Mouse (Mus musculus) right cerebral cortex, adult 2 months (tissue): ENCODE results near the gene Hist1h2bn.

Experiments
- DNase-seq, 2 experiments: peaks; one replicate each; pipeline ENCODE4 v3.0.0; 2021 to 2022; ENCODE audit warnings: low spot score in 2 of 2

Gene Hist1h2bn

DNA sequence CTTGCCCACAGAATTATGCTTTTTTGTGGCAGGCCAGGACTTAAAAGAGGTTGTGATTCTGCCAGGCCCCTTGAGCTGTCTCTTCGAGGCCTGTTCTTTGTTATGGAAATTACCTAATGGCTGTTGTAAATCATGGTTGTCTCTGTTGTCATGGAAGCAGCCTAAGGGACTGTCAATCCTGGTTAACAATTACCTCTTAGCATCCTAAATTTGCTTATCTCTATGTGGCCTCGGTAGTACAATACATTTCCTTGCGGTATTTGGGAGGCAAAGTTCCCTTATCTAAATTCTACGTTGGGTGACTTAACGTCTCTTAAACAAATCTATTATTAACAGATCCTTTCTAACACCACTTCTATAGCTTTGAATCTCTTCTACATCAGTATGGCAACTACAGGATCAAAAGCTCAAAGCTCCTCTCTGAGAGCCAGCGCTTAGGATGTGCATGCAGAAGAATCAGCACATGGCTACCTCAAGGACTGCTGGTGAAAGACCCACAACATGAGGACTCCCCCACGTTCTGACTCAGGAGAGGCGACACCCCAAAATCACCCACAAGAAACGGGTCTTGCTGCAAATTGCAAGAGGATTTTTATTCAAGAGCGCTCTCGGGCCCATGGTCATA is 25.9 kb upstream of the Hist1h2bn start:
- no peak for DNase-seq

GRCm38 (mm10) chr13:21729544-21729943 is 24.4 kb upstream of the Hist1h2bn start:
- no peak for DNase-seq

DNA sequence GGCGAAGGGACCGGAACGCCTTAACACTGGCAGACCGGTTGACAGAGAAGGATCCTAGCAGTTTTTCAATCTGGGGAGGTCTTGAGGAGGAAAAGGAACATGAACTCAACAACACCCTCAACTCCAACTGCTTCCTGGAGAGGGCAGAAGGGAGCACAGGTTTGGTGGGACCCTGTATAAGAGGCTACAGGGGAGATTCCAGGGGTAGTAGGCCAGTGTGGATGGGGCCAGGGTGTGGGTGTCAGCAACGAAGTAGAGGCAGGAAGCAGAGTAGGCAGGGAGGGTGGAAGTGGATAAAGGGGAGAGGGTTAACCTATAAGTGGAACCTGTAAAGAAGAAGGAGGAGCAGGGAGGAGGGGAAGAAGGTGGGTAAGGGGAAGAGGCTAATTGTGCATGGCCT is 20.5 kb upstream of the Hist1h2bn start:
- no peak for DNase-seq

DNA sequence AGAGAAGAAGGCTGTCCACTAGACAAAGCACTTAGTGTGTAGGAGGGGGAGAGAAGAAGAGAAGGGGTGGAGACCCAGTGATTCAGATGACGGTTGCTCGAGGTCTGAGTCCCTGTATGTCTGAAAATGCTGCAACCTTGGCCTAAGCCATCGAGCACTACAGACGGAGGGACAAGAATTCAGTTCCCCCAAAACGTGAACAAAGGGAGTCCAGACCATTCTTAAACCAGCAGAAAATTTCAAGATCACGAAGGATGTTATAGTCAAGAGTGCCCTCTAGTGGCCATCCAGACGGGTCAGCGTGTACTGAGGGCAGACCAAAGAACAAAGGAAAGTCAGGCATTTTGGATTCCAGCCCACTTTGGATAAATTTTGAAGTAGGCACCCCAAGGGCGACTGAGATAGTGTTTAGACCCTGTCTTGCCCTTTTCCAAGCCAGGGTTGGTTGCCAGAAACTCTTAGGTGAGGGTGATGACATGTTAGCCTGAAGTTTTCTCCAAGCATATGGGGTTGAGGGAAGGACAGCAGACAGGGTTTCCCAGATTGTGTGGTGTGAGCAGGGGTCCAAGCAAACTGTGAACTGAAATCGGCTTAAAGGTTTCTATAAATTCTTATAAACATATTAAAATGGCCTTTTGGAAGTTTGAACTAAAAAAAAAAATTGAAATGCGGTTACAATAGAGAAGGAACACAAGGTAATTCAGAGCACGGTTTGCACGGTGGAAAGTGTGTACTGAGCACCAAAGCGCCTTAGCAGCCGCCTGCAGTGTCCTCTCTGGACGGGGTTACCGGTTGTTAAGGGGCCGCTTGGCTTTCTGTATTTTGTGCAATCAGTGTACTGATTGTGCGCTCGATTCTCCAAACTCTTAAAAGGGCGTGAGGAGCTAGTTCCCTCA is 19.7 kb upstream of the Hist1h2bn start:
- DNase-seq = peak; percentile 79 to 82

- peak; percentile 72 to 82 for DNase-seq
Measured at GRCm38 (mm10) chr13:21734906-21735767, 18.8 kb upstream of the Hist1h2bn start, which contains the start of gene Hist1h4j. Hist1h4j (plus strand) TSS chr13:21735064.

DNA sequence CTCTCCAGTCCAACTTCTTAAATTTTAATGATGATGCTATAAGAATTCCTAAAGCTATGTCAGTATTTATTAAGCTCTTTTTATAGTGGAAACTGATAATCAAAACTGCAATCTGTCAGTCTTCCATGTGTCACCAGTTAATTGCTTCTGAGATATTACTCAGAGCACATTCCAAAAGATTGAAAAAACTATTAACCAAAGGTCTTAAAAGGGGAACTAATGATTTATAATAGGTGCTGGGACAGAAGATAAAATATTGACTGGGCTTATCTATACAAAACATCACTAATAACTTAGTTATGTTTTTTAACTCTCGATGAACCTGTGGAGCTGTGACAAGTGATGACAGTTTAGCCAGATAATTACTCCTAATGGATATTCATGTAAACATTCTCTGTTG is 8.9 kb upstream of the Hist1h2bn start:
- no peak for DNase-seq

DNA sequence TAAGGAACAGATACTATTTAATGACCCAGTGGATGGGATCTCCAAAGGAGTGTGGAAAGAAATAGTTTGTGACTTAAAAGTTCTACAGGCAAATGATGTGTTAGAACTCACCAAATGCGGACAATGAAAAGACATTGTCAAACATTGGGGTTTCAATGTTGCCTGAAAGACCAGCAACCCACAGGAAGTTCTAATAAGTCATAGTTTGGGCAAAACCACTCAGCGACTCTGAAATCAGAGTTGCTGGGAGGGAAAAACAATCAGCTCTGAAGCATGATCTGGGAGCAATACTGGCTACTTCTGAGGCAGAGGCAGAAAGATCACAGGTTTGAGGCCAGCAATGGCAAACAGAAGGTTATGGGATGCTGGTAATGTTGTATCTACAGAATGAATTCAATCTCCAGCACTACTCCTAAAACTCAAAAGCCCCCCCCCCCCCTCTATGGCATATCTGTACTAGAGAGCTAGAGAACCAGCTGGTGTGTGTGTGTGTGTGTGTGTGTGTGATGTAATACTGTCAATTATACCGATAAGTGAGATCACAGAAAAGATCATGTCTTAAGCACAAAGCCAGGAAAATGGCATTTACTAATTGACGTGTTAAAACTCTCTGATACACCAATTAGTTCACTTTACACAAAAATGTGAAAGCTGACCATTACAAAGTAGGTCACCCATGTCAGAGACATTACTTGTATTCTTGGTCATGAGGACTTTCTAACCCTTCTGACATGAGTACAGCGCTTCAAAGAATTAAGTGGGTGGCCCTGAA is 4.3 kb upstream of the Hist1h2bn start:
- no peak for DNase-seq

DNA sequence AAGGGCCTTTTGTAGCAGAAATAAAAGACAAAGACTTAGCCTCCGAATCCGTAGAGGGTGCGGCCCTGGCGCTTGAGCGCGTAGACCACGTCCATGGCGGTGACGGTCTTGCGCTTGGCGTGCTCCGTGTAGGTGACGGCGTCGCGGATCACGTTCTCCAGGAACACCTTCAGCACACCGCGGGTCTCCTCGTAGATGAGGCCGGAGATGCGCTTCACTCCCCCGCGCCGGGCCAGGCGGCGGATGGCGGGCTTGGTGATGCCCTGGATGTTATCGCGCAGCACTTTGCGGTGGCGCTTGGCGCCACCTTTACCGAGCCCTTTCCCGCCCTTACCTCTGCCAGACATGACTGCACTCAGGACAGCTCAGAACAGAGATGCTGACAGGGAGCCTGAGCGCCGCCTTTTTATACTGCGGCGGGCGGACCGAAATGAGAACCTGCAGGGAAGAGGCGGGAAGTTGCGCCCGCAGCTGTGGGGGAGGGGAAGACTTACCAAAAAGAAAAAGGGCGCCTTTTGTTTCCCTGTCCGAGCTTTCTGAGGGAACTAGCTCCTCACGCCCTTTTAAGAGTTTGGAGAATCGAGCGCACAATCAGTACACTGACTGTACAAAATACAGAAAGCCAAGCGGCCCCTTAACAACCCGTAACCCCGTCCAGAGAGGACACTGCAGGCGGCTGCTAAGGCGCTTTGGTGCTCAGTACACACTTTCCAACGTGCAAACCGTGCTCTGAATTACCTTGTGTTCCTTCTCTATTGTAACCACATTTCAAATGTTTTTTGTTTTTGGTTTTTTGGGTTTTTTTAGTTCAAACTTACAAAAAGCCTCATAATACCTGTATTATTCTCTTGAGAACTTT is 3.5 kb upstream of the Hist1h2bn start, which contains the start of gene Hist1h4k:
TSS of gene Hist1h4k (minus strand) at position 347 of the 859 bp plus-strand sequence.
- DNase-seq = peak; percentile 93 to 95

DNA sequence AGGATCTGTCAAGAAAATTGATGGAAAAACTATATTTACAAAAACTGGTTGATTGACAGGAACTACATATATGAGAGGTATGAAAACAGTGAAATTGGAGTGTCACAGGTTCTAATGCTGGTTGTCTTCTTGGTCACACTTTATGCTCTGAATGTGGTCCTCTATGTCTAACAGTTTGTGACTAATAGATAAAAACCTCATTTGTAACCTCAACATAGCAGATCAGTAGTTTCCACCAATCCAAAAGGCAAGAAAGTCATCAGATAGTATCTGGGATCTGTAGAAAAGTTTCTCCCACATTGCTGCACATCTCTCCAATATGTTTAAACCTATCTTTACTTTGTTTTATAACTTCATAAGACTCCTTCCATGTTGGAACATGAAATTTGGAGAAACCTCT is 2.5 kb upstream of the Hist1h2bn start:
- DNase-seq = no peak

- DNase-seq = no peak
Measured at GRCm38 (mm10) chr13:21751827-21752226, 2.1 kb upstream of the Hist1h2bn start.

- DNase-seq = no peak
Measured at GRCm38 (mm10) chr13:21752356-21752755, 1.6 kb upstream of the Hist1h2bn start.

GRCm38 (mm10) chr13:21753051-21753523 is 836 bp upstream of the Hist1h2bn start:
- DNase-seq = no peak

- peak; percentile 37 to 40 for DNase-seq
Measured at GRCm38 (mm10) chr13:21754294-21755001, 525 bp downstream of the Hist1h2bn start.

DNA sequence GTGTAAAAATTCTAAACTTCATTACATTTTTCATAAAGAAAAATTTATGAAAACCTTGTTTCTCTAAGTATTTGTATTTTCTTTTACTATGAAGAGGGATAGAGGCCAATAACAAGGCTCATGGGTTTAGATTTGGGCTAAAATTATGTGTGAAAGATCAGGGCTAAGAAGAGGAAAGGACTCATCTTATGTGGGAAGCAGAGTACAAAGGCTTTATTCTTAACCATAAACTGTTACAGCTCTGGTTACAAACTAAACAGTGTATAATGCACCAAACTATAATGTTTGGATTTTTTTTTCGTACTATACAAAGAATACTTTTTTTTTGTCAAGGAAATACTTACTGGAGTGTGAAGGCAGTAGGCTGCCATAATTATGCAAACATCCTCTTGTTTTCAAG is 1.8 kb downstream of the Hist1h2bn start:
- no peak for DNase-seq

- peak; percentile 71 to 80 for DNase-seq
Measured at GRCm38 (mm10) chr13:21778814-21779766, 25.2 kb downstream of the Hist1h2bn start.

- DNase-seq = peak; percentile 69 to 74
Measured at GRCm38 (mm10) chr13:21779767-21780731, 26.1 kb downstream of the Hist1h2bn start, which contains the start of gene Hist1h1b. Hist1h1b (minus strand) TSS chr13:21780625.

DNA sequence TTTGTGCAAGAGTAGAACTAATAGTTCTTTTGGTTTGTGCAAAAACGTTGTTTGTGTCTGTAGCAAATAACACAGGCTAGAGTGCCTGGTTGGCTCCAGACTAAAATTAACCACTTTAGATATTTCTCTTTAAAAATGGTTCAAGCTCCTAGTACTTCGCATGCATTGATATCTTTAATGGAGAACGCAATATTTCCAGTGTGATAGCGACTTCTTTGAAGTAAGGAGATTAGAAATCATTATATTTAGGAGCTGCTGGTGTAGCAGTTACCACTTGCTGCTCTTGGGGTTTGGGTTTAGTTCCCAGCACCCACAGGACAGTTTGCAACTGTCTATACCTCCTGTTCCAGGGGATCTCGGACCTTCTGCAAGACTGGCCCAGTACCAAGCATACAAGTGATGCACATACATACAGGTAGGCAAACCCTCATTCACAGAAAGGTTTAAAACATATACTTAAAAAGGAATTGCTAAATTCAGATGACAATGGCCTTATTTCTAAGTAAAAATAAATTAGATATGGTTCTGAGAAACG is 27.2 kb downstream of the Hist1h2bn start:
- no peak for DNase-seq
